Mouse (Mus musculus) kidney, postnatal 10 days (tissue): ENCODE measurements around the gene Git2.

Experiments used
- DNase-seq: peaks from one replicate; pipeline ENCODE4 v3.0.0; 2021; ENCODE audit warnings: mixed read lengths

The Git2 gene

DNA sequence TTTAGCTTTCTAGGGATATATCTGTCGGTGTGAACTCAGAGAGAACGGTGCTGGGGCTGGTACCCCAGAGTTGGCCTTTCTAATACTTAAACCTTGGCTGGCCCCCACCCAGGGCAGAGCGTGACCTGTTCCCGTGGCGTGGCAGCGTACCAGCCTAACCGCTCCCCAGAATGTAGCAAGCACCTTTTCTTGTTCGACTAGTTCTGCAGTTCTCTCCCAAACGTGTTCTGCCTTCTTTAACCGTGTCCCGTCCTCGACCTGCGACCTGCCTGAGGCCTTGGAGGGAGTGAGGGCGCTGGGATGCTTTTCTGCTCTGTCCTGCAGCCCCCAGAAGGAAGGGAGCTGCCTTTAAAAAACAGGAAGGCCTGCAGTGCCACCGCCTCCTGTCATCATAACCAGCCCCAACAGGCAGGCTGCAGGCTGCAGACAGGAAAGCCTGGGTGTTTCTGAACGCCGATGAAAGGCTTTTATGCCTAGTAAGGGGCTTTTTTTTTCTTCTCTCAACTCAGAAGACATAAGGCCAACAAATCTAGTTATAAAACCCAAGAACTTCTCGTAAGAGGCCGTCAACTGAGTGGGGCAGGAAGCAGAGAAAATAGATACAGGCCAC lies 94.5 kb downstream of the Git2 start:
- no peak for DNase-seq

DNA sequence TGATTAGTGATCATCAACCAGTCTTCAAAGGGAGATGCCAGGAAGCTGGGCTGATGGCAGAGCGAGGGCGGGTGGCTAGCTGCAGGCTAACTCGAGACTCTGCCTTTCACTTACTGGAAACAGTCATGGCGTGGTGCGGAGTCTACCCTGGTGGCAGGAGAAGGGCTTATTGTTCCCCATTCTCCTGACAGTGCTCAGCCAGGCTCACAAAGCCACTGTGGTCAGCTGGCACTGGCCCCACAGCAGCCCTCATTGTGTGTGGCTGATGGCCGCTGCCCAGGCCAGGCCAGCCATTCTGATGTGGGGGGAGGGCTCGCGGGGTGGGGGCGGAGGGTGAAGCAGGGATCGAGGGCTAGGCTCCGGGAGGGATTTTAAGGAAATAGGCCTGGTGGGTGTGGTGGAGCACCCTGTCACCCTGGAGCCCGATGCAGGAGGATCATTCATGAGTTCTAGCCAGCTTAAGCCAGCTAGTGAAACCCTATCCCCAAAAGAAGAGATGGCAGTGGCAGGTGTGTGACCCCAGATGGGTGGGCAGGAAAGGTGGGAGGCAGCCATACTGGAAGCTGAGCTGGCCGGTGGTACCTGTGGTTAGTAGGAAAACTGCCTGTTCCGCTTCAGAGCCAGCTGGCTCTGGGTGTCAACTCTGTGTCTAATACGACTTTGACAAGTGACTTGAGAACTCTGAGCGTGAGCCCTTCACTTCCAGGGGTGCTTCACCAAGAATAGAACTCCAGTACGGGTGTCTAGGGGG lies 95.3 kb downstream of the Git2 start:
- no peak for DNase-seq
